Mouse (Mus musculus) brain, embryonic 14.5 days (tissue): ENCODE data around the gene Gm17428. TPM values are rescaled to one million over a fixed set of nuclear protein-coding genes. Genes with fewer than 3 reads are reported as not detected.
"Not testable (repeated sequence)": the region's sequence is repeated elsewhere in the genome, so short reads cannot be mapped to it uniquely, and the experiment has no call there.

Source experiments
- DNase-seq: peaks from one replicate; pipeline ENCODE4 v3.0.0-alpha.2; 2011; ENCODE audit warnings: low read depth
- CTCF ChIP-seq: fragments of 200-500 bp; IDR thresholded peaks from 2 replicates; pipeline ENCODE4 v1.5.1; 2012; ENCODE audit warnings: inconsistent platforms, mild to moderate bottlenecking, moderate library complexity, borderline replicate concordance; ENCODE audit not compliant: insufficient read depth, insufficient read length; ENCODE audit errors: extremely low read depth
- POLR2A ChIP-seq: fragments of 200-500 bp; IDR thresholded peaks from 2 replicates; pipeline ENCODE4 v1.6.1; 2012; ENCODE audit warnings: mild to moderate bottlenecking, inconsistent platforms, borderline replicate concordance; ENCODE audit not compliant: poor library complexity, insufficient read depth, insufficient read length, severe bottlenecking; ENCODE audit errors: extremely low read depth
- polyA plus RNA-seq: library from polyadenylated mRNA; depleted of rRNA; stranded (reverse); fragments of >200 nt; gene quantifications from 2 replicates; pipeline ENCODE4 v1.2.3, GENCODE M21; 2012

The Gm17428 gene
- polyA plus RNA-seq, 1 experiment = not detected

DNA sequence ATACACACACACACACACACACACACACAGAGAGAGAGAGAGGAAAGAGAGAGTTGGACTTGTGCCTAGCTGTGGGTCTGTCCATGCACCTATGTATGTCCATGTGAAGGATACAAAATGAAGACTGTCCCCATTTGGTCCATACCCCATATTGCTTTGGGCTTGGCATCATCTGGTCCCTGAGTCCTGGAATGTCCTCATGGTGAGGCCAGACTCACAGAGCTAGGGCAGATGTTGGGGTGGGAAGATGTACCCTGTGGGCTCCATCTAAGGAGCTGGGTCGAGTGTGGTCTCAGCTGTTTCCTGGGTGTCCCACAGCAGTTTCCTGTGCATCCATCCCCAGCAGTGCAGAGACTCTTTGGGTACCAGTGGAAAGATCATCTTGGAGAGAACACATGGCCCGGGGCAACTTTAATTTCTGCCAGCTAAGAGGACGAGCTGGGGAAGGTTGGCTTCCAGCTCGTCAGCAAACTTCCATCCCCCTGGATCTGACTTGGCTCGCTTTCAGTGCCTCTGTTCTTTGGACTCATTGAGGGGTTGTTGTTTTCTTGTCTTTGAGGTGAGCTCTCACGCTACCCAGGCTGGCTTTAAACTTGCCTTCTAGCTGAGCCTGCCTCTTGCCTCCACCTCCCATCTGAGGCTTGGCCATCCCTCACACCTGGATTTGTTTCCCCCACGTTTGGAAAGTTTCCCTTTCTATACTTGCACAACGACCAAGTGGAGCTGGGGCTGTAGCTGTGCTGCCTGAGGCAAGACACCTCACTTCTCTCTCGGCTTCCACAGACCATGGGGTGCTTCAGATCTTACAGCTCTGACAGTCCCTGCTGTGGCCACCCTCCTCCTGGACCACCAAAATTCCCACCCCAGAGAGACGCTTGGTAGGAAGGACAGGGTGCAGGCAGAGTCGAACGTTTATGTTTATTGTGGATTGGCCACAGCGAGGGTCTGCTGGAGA is 35.4 kb upstream of the Gm17428 start:
- TF ChIP-seq POLR2A = no peak
- DNase-seq = no peak

DNA sequence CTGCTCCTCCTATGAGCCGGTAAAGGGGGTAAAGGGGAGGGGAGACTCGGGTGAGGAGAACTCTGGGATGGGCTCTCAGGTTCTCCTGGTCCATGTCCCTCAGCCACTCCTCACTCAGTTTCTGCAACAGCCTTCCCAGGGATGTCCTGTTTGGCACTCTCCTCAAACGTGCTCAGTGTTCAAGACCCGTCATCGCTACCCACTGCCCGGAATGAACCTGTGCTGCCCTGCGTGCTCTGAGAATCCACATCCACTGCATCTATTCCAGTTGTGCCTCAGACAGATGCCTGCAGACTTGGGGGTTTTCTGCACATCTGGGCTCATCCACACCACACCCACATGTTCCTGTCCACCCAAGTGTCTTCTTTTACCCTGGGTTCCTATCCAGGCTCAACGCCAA is 34.3 kb upstream of the Gm17428 start:
- TF ChIP-seq CTCF = no peak
- no peak for TF ChIP-seq POLR2A
- DNase-seq = no peak

DNA sequence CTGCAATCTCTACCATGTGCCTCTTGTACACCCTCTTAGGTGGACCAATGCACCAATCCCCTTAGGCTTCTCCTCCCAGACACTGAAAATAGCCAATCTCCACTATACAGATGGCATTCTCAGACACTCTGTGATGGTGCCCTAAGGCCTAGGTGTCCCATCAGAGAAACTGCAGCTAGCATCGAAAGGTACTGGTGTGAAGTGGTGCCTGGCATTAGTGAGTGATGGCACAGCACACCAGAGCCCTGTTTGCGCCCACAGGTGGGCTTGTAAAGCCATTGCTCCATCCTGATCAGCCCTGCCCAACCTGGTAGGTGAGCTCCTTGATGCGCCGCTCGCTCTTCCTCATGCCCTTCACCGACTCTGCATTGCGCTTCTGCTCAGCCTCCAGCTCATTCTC is 32.8 kb upstream of the Gm17428 start:
- TF ChIP-seq POLR2A = no peak
- no peak for TF ChIP-seq CTCF

DNA sequence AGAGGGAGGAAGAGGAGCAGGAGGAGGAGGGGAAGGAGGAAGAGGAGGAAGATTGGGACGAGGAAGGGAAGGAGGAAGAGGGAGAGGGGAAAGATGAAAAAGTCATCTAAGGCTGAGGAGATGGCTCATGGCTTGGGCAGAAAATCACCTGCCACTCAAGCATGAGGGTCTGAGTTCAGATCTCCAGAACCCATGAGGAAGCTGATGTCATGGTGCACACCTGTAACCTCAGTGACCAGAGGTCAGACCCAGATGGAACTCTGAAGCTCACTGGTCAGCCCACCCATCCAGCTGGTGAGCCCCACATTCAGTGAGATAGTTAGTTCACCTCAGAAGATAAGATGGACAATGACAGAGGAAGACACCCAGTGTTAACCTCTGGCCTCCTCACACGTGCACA is 31.8 kb upstream of the Gm17428 start:
- TF ChIP-seq CTCF = no peak
- TF ChIP-seq POLR2A = no peak
- no peak for DNase-seq

More for the DNA sequence above, 32.8 kb upstream of the Gm17428 start:
- DNase-seq = no peak

DNA sequence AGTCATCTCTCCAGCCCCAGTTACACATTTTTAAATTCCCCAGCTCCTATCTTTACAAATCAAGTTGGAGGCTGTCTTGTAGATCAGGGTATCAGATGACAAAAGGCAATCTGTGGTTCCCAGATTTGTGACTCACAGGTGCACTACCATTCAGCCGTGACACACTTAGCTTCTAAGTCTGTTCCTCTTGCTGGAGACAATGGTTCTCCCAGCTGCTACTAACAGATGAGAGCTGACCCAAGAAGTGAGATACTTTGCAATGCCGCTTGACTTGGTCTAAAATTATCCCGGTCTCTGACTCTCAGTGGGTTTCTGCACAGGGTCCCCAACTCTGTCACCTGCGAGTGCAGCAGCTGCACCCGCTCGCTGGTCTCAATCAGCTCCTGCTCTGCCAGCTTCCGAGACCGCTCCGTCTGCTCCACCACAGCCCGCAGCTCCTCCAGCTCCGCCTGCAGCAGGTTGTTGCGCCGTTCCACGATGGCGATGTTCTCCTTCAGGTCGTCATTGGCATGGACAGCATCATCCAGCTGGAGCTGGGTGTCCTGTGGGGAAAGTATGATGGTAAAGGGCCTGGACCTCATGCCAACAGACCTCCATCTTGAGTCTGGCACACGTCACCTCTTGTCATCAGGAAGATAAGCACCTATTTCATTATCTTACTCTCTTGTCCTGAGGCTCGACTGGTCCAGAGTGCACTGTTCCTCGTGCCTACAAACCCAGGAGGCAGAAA is 30.6 kb upstream of the Gm17428 start:
- no peak for DNase-seq
- TF ChIP-seq POLR2A (no peak), CTCF (no peak)

DNA sequence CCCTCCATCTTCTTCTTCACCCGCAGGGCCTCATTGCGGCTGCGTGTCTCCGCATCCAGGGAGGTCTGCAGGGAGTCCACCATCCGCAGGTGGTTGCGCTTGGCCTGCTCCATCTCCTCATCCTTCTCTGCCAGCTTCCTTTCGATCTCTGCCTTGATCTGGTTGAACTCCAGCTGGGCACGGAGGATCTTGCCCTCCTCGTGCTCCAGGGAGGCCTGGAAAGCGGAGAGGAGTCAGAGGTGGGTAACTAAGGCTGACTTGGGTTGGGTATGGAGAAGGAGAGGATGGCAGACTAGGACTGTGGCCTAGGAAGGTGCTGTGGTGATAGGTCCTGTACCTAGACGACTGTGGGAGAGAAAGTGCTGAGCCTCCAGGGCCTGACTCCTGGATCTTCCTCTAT is 29.7 kb upstream of the Gm17428 start:
- not testable (repeated sequence) for DNase-seq

DNA sequence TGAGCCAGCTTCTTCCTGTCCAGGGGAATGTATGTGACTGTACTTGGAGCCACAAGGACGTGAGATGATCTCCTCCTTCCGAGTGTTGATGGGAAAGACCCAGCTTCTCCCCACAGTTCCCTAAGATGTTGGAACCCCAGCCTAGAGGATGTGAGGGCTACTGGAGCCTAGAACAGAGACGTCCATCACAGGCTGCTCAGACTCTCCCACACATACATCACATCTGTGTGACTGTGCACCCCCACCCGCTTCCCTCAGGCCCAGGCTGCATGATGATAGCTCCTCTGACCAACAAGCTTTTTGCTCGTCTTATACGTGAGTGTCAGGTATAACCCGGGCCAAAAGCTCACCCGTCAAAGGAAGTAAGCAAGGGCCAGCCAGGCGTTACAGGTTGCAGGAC is 28.0 kb upstream of the Gm17428 start:
- TF ChIP-seq POLR2A (no peak), CTCF (no peak)
- no peak for DNase-seq

DNA sequence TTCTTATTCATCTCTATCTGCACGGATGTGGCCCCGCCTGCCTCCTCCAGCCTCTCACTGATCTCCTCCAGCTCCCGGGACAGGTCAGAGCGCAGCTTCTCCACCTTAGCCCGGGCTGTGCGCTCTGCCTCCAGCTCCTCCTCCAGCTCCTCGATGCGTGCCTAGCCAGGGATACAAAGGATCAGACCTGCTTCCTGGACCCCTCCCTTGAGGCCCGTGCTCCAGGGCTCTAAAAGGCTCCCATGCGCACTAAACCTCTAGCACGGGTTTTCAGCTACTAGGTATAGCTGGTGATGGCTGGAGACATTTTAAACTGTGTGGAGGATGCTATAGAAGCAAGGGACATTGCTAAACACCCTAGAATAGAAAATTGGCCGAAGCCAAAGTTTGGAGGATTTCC is 26.2 kb upstream of the Gm17428 start:
- TF ChIP-seq POLR2A (no peak), CTCF (no peak)
- DNase-seq = no peak

DNA sequence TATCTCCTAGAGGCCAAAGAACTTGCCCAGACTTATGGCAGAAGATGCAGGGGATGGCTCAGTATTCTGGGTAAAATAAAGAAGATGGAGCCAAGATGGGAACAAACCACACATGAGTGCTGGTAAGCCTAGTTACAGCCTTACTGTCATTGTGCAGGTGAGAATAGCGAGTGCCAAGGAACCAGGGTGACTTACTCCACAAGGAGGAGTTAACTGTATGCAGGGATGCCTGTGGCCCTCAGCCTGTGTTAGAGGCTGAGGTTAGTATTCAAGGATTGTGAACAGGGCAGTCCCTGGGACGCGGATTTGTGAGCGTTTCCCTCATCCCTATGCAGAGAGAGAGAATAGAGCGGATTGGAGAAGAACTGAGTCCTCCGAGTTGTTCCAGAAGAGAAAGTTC is 25.1 kb upstream of the Gm17428 start:
- DNase-seq = no peak
- TF ChIP-seq POLR2A = no peak
- TF ChIP-seq CTCF = no peak

DNA sequence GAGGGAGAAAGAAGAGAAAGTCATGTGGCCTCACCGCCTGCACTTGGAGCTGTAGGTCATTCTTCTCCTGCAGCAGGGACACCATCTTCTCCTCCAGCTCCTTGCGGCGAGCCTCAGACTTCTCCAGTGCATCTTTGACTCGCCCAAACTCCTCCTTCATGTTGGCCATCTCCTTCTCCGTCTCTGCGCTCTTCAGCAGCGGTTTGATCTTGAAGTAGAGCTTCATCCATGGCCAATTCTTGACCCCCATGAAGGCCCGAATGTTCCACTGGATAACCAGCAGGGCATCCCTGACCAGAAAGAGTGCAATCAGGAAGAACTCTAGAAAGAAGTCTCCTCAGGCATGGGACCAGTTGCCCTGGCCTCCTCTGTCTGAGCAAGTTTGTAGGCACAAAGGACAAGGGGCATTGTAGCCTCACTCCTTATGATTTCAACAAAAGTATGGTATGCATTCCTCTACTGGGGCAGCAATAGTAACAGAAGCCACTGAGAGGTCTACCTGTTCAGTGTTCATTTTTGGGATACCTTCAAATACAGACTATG is 23.0 kb upstream of the Gm17428 start:
- no peak for DNase-seq
- TF ChIP-seq POLR2A (no peak), CTCF (no peak)

DNA sequence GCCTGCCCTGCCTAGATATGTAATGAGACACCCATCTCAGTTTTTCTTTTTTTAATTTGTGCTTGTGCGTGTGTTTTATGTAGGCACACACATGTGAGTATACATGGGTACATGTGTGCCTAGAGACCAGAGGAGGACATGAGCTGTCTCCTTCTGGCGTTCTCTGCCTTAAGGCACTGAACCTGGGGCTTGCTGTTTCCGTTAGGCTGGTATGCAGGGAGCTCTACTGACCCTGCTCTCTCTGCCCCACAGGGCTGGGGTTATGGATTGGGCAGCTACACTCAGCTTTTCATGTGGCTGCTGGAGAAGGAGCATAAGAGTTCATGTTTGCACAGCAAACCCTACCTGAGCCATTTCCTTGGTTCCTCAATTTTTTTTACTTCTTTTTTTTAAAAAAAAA is 22.3 kb upstream of the Gm17428 start:
- no peak for TF ChIP-seq POLR2A
- no peak for TF ChIP-seq CTCF
- DNase-seq = no peak

DNA sequence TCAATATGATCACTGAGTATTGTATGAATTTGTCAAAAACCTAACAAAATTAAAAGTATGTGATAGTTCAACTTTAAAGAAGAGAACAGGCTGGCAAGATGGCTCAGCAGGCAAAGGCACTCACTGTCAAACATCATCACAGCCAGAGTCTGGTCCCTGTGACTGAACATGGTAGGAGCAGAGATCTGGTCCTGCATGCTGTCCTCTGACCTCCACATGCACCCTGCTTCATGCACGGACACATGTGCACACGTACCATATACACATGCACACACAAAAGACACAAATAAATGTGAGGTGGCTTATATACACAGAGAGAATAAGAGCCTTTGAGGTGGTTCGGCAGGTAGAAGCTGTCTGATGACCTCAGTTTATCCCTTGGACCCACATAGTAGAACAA is 21.3 kb upstream of the Gm17428 start:
- TF ChIP-seq CTCF = no peak
- no peak for TF ChIP-seq POLR2A
- DNase-seq = no peak

DNA sequence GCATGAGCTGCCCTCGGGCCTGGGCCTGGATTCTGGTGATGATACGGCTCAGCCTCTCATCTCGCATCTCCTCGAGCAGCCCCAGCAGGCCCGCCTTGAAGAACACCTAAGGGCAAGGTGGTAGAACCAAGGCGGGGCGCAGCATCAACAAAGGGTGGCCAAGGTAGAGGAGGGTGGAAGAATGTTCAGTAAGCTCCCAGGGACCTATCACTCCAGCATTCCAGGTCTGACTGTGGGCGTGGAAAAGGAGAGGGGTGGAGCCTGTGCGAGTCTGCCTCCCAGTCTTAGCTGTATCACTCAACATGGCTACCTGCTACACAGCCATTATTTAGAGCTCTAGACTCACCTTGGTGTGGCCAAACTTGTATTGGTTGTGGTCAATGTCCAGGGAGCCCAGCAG is 20.2 kb upstream of the Gm17428 start:
- no peak for DNase-seq
- TF ChIP-seq CTCF = no peak
- no peak for TF ChIP-seq POLR2A
